Mouse (Mus musculus) neural tube, embryonic 15.5 days (tissue): ENCODE measurements around the gene Kif3b. TPM values are rescaled to one million over a fixed set of nuclear protein-coding genes. Genes with fewer than 3 reads are reported as not detected.
"Not testable (repeated sequence)": the region's sequence is repeated elsewhere in the genome, so short reads cannot be mapped to it uniquely, and the experiment has no call there.

ENCODE experiments used
- ATAC-seq: fragments of 200-750 bp; cut with Nextera tagmentation; 2 replicates; pipeline ENCODE4 v1.8.0; 2017; ENCODE audit warnings: mild to moderate bottlenecking, moderate TSS enrichment, moderate library complexity; ENCODE audit not compliant: low FRiP score
- H3K27ac ChIP-seq: fragments of 300-500 bp; sonication (generic); replicated peaks from 2 replicates; pipeline ENCODE4 v1.5.1; 2015; ENCODE audit warnings: mild to moderate bottlenecking, inconsistent platforms
- H3K27me3 ChIP-seq: fragments of 300-500 bp; sonication (generic); replicated peaks from 2 replicates; pipeline ENCODE4 v1.6.1; 2015; ENCODE audit warnings: inconsistent platforms
- H3K36me3 ChIP-seq: fragments of 300-500 bp; sonication (generic); 2 replicates; pipeline ENCODE4 v1.6.1; 2015; ENCODE audit warnings: inconsistent platforms
- H3K4me1 ChIP-seq: fragments of 300-500 bp; sonication (generic); 2 replicates; pipeline ENCODE4 v1.6.1; 2015; ENCODE audit warnings: inconsistent platforms
- H3K4me2 ChIP-seq: fragments of 300-500 bp; sonication (generic); 2 replicates; pipeline ENCODE4 v1.6.1; 2015; ENCODE audit warnings: inconsistent platforms, mild to moderate bottlenecking, moderate library complexity
- H3K4me3 ChIP-seq: fragments of 300-500 bp; sonication (generic); replicated peaks from 2 replicates; pipeline ENCODE4 v1.5.1; 2015; ENCODE audit warnings: mild to moderate bottlenecking, inconsistent platforms
- H3K9ac ChIP-seq: fragments of 300-500 bp; sonication (generic); replicated peaks from 2 replicates; pipeline ENCODE4 v1.6.1; 2015; ENCODE audit warnings: mild to moderate bottlenecking, inconsistent platforms
- H3K9me3 ChIP-seq: fragments of 300-500 bp; sonication (generic); replicated peaks from 2 replicates; pipeline ENCODE4 v1.6.1; 2016; ENCODE audit warnings: inconsistent platforms
- WGBS: fragments of 180-500 bp; shearing (Covaris S2); methylation state at CpG from one replicate; pipeline ENCODE4 v1.1.7; 2015; ENCODE audit warnings: mixed read lengths; 5-methylcytosine and 5-hydroxymethylcytosine counted together
- polyA plus RNA-seq: library from polyadenylated mRNA; unstranded; fragments of >200 nt; fragmentation: Nextera tagmentation; extraction: Ambion mirVana; gene quantifications from 2 replicates; pipeline ENCODE4 v1.2.1, GENCODE M21; 2015

Gene Kif3b
- polyA plus RNA-seq, 1 experiment from 2014 or later, result 21.9 TPM

GRCm38 (mm10) chr2:153348100-153348831 is 57.1 kb downstream of the Kif3b start:
- Histone ChIP-seq H3K4me3 (peak overlapping the region; percentile 21; the same call in 1 of the 2 replicates), H3K27me3 (no peaks in the 10 kb centered on the region), H3K4me1 (peaks cover 45% of the 10 kb centered on the region), H3K4me2 (peak overlapping the region; percentile 68), H3K36me3 (0 out of 2 replicates have a peak, but pooled peaks cover 3% of the 10 kb centered on the region), H3K9ac (no peak overlapping the region), H3K27ac (no peak overlapping the region), H3K9me3 (no peaks in the 10 kb centered on the region)
- ATAC-seq, result no peak
- WGBS, result 62% methylated on average over 6 of the region's 6 CpGs

- H3K27me3 ChIP-seq, result no peaks in the 10 kb centered on the region
- no peak overlapping the region for H3K4me3 ChIP-seq
- H3K9ac ChIP-seq, result no peak overlapping the region
- H3K36me3 ChIP-seq, result peaks cover 14% of the 10 kb centered on the region
- peaks cover 40% of the 10 kb centered on the region for H3K4me1 ChIP-seq
- ATAC-seq, result no peak
- no peak overlapping the region for H3K4me2 ChIP-seq
- H3K27ac ChIP-seq, result no peak overlapping the region
- WGBS, result 44% methylated on average over 6 of the region's 6 CpGs
- no peaks in the 10 kb centered on the region for H3K9me3 ChIP-seq
Measured at GRCm38 (mm10) chr2:153350552-153351181, 59.5 kb downstream of the Kif3b start.

GRCm38 (mm10) chr2:153354648-153355047 is 63.4 kb downstream of the Kif3b start:
- Histone ChIP-seq H3K4me2 (no peak overlapping the region), H3K27me3 (no peaks in the 10 kb centered on the region), H3K9me3 (no peaks in the 10 kb centered on the region), H3K27ac (no peak overlapping the region), H3K4me1 (peaks cover 18% of the 10 kb centered on the region), H3K9ac (no peak overlapping the region), H3K36me3 (peaks cover 47% of the 10 kb centered on the region), H3K4me3 (no peak overlapping the region)
- ATAC-seq, result no peak
- WGBS, result 92% methylated on average over 2 of the region's 2 CpGs

- Histone ChIP-seq H3K4me2 (no peak overlapping the region), H3K9ac (no peak overlapping the region), H3K27me3 (no peaks in the 10 kb centered on the region), H3K4me1 (no peaks in the 10 kb centered on the region), H3K36me3 (peaks cover 53% of the 10 kb centered on the region), H3K4me3 (no peak overlapping the region), H3K27ac (no peak overlapping the region), H3K9me3 (no peaks in the 10 kb centered on the region)
- no peak for ATAC-seq
- WGBS, result 93% methylated on average over 4 of the region's 4 CpGs
Measured at GRCm38 (mm10) chr2:153356784-153357183, 65.6 kb downstream of the Kif3b start.

- H3K4me1 ChIP-seq, result no peaks in the 10 kb centered on the region
- no peak for ATAC-seq
- no peak overlapping the region for H3K27ac ChIP-seq
- 98% methylated on average over 1 of the region's 1 CpGs for WGBS
- no peaks in the 10 kb centered on the region for H3K27me3 ChIP-seq
- no peak overlapping the region for H3K9ac ChIP-seq
- no peak overlapping the region for H3K4me3 ChIP-seq
- H3K4me2 ChIP-seq, result no peak overlapping the region
- peaks cover 51% of the 10 kb centered on the region for H3K36me3 ChIP-seq
- H3K9me3 ChIP-seq, result no peaks in the 10 kb centered on the region
Measured at GRCm38 (mm10) chr2:153361101-153361710, 70.0 kb downstream of the Kif3b start.

- not testable (repeated sequence) for ATAC-seq, H3K9ac ChIP-seq, H3K9me3 ChIP-seq, H3K27ac ChIP-seq, H3K27me3 ChIP-seq, H3K4me1 ChIP-seq, H3K4me2 ChIP-seq, H3K4me3 ChIP-seq
- H3K36me3 ChIP-seq, result peaks cover 41% of the 10 kb centered on the region
- WGBS, result 94% methylated on average over 14 of the region's 14 CpGs
Measured at GRCm38 (mm10) chr2:153364531-153364930, 73.3 kb downstream of the Kif3b start.

GRCm38 (mm10) chr2:153370871-153371270 is 79.7 kb downstream of the Kif3b start:
- ATAC-seq, result no peak
- H3K4me1 ChIP-seq, result 0 out of 2 replicates have a peak, but pooled peaks cover 3% of the 10 kb centered on the region
- no peak overlapping the region for H3K4me2 ChIP-seq
- H3K9me3 ChIP-seq, result no peaks in the 10 kb centered on the region
- no peak overlapping the region for H3K9ac ChIP-seq
- no peaks in the 10 kb centered on the region for H3K27me3 ChIP-seq
- no peak overlapping the region for H3K4me3 ChIP-seq
- peaks cover 25% of the 10 kb centered on the region for H3K36me3 ChIP-seq
- no peak overlapping the region for H3K27ac ChIP-seq

- 61% methylated on average over 2 of the region's 2 CpGs for WGBS
- H3K9ac ChIP-seq, result no peak overlapping the region
Measured at GRCm38 (mm10) chr2:153375380-153375779, 84.2 kb downstream of the Kif3b start.

GRCm38 (mm10) chr2:153380479-153380878 is 89.3 kb downstream of the Kif3b start:
- H3K4me3 ChIP-seq, result no peak overlapping the region
- H3K4me2 ChIP-seq, result no peak overlapping the region
- H3K4me1 ChIP-seq, result no peaks in the 10 kb centered on the region
- peaks cover 11% of the 10 kb centered on the region for H3K36me3 ChIP-seq
- H3K27me3 ChIP-seq, result no peaks in the 10 kb centered on the region
- H3K27ac ChIP-seq, result no peak overlapping the region
- no peak overlapping the region for H3K9ac ChIP-seq
- WGBS, result 93% methylated on average over 1 of the region's 1 CpGs
- H3K9me3 ChIP-seq, result no peaks in the 10 kb centered on the region
- ATAC-seq, result no peak

More at GRCm38 (mm10) chr2:153375380-153375779, 84.2 kb downstream of the Kif3b start:
- Histone ChIP-seq H3K4me1 (0 out of 2 replicates have a peak, but pooled peaks cover 3% of the 10 kb centered on the region), H3K4me2 (no peak overlapping the region), H3K36me3 (no peaks in the 10 kb centered on the region; the same call in 1 of the 2 replicates), H3K9me3 (no peaks in the 10 kb centered on the region), H3K27ac (no peak overlapping the region), H3K4me3 (no peak overlapping the region), H3K27me3 (no peaks in the 10 kb centered on the region)
- ATAC-seq, result no peak

Other genes with a start within 250 kb of the Kif3b start
- 1.3 and 1.4 TPM in 2 replicates for gene Ccm2l, start 225.5 kb upstream of the Kif3b start, polyA plus RNA-seq
- gene Hck, start 182.9 kb upstream of the Kif3b start, polyA plus RNA-seq, result 3.2 and 4.0 TPM in 2 replicates
- gene Tm9sf4, start 130.1 kb upstream of the Kif3b start, polyA plus RNA-seq, result 83.0 and 83.7 TPM in 2 replicates
- 37.2 and 38.0 TPM in 2 replicates for gene Tspyl3, start 66.0 kb upstream of the Kif3b start, polyA plus RNA-seq
- 4.4 and 8.9 TPM in 2 replicates for gene Plagl2, start 50.0 kb upstream of the Kif3b start, polyA plus RNA-seq
- 5.3 and 5.5 TPM in 2 replicates for gene Pofut1, start 49.9 kb upstream of the Kif3b start, polyA plus RNA-seq
- gene Asxl1, start 54.4 kb downstream of the Kif3b start, polyA plus RNA-seq, result 10.2 and 10.6 TPM in 2 replicates
- not detected in 2 replicates for gene 4930404H24Rik, start 201.4 kb downstream of the Kif3b start, polyA plus RNA-seq
- 31.4 and 36.1 TPM in 2 replicates for gene Nol4l, start 238.6 kb downstream of the Kif3b start, polyA plus RNA-seq